Mouse (Mus musculus) retina, adult 2 months (tissue): ENCODE data around the gene Vdr.
A peak's percentile ranks its signal among the peaks of the same experiment; 100 is the strongest.

Experiments
- DNase-seq: peaks from one replicate; pipeline ENCODE4 v3.0.0-alpha.2; 2012; ENCODE audit warnings: low read depth, low spot score

Vdr gene

DNA sequence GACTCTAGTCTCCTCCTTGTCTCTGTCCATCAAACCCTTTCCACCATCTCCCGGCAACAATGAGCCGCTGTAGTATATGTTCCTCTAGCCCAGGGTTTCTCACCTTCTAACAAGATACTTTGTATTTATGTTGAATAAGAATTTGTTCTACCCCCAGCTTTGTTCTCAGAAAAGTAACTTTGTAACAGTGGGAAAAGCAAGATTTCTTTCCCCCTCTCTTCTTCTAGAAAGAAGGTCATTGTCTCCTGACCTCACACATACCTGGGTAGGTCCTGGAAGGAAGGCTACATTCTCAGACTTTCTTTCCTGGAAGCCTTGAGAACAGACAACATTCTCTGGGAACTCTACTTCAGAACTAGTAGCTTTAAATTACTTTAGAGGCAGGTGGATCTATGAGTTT lies at the start of gene Vdr:
Vdr (minus strand) TSS at position 101 of the 400 bp plus-strand sequence.
- DNase-seq = no peak

DNA sequence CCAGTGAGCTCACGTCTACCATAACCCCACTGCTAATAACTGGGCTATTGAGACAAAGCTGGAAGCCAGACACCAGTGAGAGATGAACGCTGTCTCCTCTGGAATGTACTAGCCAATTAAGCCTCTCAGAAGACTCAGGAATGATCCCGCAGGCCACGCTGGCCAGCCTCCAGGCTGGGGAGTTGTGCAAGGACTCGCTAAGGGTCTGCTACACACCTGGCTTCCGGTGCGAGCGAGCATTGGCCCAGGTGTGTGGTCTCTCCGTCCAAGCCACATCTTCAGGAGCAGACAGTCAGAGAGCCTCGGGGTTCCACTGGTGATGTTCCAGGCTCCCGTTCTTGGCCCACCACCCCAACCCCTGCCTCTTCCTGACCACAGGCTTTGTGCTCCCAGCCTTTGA lies 46.0 kb upstream of the Vdr start:
- DNase-seq = no peak

DNA sequence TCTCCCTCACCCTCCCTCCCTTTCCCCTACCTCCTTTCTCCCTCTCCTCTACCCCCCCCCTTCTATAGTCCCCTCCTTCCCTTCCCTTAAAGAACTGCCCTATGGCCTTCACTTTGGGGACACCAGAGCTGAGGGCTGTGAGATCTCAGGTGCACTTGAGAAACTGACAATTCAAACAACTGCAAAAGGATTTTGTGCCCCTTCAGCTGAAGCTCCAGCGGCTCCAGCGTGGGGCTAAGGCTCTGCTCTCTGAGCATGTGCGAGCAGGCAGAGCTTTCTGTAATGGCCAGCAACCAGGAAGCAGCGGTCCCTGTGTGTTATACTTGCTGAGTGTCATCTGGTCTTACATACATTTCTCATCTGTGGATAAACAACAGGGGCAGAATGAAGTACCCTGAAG lies 45.3 kb upstream of the Vdr start:
- no peak for DNase-seq

DNA sequence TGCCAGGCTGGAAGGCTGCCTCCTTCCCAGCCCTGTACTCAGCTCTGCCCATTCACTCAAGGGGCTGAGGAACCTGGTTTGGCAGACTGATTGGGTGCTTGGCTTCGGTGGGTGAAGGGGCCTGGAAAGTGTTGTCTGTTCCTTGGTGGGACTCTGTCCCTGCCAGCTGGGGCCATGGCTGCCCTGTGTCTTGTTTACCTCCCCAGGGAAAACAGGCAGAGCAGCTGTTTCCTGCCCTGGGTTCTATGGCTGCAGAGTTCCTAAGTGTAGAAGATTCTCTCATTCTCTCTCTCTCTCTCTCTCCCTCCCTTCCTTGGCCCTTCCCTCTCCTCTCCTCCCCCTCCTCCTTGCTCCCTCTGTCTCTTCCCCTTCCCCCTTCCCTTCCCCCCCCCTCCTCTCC lies 44.9 kb upstream of the Vdr start:
- no peak for DNase-seq

DNA sequence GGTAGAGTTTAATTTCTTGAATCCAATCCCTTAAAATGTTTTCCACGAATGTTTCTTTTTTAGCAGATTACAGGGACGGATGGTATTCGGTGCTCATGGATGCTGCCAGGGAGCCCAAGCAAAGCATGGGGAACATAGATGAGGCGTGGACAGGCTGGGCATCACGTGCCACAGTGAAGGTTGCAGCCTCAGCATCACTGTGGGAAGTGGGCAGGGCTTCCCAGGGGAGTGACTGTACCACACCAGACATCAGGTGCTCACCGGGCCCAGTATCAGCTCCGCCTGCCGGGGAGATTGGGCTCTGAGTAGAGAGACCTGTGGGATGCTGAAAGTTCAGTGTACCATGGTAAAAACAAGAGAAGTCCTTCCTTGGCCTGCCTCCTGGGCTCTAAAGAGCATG lies 44.2 kb upstream of the Vdr start:
- DNase-seq = no peak

DNA sequence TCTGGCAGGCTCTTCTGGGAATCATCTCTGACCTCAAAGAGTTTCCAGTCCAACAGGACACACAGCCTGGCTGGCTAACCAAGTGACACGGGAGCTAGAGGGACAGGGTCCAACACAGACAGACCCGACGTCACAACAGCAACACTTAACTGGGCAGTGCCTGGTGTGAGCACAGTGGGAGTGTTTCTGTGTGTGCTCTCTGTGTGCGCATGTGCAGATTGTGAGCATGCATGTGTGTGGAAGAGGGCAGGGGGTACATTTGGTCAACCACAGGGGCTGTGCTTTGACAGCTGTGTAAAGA lies 42.4 kb upstream of the Vdr start:
- no peak for DNase-seq

DNA sequence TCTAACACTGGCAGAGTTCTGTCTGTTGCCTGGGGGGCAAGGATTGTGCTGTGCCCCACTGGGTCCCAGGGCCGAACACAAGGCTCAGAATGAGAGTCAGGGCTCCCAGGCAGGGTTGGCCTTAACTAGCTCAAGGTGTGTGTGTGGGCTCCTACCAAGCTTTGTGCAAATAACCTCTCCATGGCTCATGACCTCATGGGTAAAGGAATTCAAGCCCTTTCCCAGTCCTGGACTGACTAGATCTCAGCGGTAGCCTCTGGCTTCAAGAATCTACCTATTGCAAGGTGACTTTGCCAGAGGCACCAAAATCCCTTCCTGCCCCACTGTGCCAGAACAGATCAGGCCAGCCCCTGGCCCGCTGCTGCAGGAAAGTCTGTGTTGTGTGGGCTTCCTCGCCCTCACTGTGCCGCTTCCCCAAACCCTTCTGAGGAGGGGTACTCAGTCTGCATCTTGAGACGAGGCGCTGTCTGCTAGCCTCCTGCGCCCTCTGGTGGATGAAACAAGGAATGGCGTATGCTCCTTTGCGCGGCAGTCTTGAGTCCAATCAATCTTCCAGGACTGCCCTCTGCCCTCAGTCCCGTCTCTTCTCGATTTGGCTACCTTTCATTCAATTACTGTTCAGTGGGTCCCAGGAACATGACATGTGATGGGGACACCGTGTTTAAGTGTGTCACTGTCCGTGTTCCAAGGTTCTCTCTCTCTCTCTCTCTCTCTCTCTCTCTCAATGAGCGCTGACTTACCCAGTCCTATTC lies 41.9 kb upstream of the Vdr start:
- no peak for DNase-seq

DNA sequence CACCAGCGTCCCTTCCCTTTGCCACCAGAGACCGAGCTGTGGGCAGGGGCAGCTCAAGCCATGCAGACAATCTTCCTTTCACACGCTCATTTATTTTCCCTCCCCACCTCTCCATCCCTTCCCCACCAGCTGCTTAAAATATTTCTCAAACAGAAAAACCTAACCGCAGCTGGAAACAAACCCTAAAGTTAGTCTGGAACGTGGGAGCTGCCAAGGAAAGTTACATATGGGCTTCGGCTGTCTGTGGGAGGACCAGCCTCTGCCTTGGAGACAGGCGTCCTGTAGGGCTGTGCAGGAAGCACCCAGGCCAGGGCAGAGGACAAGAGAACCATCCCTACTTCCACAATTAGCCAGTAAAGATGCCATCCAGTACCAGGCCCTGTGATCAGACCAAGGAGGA lies 39.8 kb upstream of the Vdr start:
- no peak for DNase-seq

DNA sequence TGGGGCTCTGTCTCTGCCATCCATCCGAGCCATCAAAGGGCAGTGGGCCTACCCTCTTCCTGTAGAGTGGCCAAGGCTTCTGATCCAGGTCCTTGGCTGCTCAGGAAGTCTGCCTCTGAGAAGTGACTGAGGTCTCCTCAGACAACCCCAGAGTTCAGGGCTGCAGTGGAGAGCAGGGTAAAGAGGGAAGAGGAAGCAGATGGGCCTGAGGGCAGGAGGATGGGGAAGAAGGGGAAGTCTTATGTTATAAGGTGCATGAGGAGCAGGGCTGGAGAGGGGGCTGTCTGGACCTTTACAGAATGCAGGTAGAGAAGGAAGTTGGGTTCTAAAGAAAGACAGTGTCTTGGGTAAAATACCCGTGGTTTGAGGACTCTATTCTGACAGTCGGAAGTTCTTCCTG lies 39.3 kb upstream of the Vdr start:
- DNase-seq = no peak

DNA sequence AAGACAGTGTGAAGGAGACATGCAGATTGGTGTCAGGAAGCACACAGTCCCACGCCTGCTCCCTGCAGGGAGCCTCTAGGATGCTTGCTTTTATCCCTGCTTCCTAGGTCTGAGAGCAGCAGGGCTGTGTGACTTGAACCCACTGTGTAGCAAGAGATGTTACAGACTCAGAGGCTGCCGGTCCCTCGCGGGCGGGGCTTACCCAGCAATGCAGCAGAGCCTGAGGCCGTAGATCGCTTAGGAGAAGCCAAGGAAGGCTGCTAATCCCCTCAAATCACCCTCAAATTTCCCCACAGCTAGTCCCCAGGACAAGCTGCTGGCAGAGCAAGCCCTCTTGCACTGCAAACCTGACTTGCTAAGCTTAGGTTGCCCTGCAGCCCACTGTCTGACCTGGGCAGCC lies 38.3 kb upstream of the Vdr start:
- DNase-seq = no peak

DNA sequence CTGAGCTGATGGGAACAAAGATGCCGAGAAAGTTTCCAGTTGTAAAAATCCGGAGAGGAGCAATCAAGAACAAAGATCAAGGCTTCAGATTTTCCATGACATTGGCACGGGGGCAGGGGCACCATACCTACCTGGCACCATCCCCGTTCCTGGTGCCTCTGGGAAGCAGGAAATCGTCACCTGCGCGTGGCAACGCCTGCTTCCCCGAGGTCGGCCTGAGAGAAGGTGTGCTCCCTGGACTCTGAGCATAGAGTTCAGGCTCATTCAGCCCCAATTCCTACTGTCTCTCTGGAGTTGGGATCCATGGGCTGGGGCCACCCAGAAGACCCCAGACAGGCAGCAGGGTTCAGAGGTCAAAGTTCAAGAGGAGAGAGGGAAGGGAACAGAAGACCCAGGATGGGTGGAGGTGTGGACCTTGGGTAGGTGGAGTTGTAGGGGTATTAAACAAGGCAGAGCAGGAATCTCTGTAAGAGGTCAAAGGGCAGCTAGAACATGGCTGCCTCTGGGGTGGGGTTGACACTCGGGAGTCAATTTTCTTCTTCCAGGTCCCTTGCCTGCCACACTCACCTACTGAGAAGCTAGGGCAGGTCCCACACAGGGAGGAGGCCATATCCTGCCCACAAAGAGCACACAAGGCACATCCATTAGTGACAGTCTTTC lies 35.4 kb upstream of the Vdr start:
- no peak for DNase-seq

DNA sequence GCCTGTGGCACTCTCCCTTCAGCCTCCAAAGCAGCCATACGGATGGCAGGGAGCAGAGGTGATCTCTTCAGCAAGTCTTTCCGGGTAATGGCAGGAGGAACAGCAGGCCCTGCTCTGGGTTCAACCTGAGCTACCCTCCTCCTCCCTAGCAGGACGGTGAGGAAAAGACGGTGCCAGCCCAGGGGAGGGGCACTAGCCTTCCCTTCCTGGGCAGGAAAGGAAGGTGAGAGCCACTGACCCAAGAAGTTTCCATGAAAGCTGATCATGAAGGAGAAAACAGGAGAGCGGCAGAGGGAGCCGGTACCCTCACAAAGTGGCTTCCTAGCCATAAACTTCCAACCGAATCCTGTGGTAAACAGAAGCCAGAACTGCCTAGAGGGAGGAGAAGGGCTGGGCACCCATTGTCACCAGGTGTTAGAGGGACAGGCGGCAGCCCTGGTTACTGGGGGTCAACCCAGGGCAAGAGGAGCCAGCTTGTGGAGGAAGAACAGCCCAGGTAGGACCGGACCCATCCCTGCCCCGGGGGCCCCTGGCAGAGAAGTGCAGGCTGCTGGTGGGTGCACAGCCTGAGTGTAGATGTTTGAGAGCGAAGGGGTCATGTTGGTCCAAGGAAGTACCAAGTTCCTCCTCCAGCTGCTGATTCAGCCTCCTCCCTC lies 34.6 kb upstream of the Vdr start:
- DNase-seq = no peak

DNA sequence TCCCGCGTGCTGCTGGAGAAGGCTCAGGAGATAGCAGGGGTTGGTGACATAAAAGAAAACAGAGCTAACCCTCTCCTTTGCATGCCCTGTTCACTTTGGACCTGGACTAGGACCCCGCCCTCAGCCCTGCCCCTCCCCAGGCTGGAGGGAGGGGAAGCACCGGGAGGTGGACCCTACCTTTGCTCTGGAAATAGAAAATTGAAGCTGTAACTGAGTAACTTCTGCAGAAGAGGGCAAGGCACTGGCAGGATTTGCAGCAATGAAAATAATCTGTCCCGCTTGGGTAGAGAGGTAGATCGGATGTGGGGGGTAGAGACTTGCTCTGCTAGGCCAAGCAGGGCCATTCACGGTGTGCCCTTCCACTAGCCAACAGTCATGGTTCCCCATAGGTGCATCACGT lies 32.9 kb upstream of the Vdr start:
- DNase-seq = no peak

DNA sequence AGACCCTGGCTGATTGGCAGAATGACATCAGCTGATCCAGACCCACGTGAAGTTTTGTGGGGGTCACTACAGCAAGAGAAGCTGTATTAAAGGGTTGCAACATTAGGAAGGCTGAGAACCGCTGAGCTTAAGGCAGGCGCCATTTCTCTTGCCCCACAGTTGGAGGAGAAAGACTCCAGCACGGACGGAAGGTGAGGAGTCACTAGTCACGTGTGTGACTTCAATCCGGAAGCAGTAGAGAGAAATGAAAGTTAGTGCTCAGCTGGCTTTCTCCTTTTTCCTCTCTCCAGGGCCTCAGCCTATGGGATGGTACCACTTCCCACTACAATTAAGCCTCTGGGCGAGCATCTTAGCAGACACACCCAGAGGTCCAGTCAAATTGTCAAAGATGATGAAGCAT lies 32.1 kb upstream of the Vdr start:
- DNase-seq = no peak

DNA sequence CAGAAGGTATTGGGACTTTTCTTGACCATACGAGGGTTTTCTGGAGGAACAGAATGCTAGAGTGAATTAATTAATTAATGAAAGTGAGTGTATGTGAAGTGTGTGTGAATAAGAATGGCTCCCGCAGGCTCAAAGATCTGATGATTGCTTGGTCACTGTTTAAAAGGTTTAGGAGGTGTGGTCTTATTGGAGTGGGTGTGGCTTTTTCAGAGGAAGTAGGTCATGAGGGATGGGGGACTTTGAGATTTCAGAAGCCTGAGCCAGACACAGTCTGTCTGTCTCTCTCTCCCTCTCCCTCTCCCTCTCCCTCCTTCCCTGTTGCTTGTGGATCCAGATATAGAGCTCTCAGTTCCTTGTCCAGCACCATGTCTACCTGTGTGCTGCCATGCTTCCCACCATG lies 30.9 kb upstream of the Vdr start:
- no peak for DNase-seq

DNA sequence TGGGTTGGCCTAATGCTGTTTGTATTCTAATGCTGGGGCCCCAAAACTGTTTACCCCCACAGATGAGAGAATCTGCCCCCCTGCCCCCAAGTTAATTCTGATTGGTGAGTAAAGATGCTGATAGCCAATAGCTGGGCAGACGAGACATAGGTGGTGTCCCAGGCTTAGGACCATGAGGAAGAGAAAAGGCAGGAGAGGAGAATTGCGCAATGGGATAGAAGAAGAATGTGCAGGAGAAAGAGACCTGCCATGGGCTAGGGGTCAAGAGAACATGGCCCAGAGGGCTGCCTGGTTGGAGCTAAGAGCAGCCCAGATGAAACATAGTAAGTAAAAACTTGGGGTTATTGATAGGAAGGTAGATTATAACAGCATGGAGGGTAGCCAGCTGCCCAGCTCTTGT lies 29.7 kb upstream of the Vdr start:
- no peak for DNase-seq

DNA sequence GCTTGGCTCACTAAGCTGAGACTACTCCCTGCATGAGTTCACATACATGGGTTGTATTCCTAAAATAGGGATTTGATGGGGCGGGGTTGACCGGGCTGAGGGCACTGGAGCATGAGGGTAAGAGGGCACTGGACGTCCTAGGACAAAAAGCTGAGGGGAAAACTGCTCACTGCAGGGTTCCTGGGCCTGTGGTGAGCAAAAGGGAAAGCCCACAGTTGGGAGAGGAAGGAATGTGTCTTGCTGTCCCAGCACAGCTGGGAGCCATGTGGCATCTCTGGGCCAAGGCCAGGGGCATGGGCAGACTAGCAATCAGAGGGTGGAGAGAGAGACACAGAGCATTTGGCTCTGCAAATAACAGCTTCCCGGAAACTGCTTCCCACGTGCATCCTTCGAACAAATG lies 28.1 kb upstream of the Vdr start:
- DNase-seq = no peak

DNA sequence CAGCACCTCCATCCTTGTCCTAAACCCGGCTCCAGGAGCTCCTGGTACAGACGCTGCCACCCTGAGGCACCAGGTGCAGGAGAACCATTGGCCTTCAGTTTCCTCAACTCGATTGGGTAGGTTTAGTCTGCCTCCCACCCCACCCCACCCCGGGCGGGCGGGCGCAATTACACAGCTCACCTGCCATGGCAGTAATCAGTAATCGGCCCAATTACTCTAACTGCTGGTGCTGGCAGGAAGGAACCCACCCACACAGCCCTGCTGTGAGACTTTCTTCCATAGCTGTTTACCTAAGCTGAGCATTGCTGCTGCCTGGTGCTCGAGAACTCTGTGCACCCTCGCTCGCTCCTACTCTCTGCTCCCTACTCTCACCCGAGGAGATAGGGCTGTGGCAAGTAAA lies 22.0 kb upstream of the Vdr start:
- DNase-seq = no peak

DNA sequence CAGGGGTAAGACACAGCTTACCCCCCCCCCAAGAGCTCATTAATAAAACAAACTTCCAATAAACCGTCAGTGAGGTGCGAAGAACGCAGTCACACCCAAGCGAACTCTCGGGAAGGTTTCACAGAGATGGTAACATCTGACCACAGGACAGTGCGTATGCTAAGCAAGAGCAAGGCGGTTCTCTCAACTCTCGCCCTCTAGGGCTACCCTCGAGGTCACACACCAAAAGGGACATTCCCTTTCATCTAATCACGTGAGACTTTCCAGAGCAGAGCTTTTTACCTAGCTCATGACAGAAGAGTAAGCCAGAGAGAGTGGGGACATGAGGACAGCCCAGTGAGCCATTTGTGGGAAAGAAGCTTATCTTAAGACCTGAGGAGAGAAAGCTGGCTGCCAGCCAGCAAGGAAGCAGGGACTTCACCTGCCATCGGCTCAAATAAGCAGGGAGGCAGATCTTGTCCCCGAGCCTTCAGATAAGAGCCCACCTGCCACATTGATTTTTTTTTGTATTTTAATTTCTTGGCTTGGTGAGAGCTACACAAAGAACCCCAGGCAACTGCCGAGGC lies 18.9 kb upstream of the Vdr start:
- DNase-seq = peak; percentile 50

DNA sequence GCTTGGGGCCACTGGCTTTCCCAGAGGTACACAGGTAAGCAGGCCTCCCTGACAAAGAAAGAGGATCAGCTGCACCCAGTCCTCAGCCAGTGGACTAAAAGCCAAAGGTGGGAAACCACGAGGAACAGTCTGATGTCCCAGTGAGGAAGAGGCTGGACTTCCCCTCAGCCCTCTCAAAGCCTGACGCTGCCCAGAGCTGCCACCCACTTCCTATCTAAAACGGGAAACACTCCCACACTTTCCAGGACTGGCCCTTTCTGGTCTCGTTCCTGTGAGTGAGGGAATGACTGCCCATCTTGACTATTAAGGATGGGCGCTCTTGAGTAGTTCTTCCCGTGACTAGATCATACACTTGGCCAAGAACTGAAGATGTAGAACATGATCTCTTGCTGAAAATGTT lies 17.4 kb upstream of the Vdr start:
- no peak for DNase-seq

DNA sequence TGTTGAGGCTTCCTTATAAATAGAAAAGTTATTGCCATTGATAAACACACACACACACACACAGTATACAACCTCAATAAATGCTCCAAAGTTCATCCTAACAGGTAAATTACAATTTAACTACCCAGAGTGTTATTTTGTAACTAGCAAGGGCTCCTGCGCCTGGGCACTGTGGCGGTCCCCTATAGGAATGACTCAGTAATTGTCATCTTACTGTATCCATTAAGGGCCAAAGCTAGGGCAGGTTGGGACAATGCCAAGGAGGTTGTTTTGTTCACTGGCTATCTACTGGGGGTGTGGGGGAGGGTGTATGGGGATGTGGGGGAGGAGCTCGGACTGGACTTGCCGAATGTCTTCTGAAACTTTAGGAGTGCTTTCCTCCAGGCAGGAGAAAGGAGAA lies 16.6 kb upstream of the Vdr start:
- no peak for DNase-seq

DNA sequence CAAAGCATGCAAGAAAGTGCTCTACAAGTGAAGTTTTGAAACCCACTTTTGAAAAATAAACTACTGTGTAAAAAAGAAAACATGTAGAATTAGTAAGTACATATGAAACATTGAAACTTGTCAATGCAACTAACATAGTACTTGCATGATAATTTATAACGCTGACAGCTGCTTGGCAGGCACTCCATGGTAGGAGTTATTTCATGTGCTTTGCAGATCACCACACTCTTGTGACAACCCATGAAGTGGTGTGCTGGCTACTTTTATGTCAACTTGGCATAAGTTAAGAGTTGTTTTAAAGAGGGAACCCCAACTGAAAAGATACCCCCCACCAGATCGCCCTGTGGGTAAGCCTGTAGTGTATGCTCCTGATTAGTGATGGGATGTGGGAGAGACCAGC lies 12.0 kb upstream of the Vdr start:
- no peak for DNase-seq

DNA sequence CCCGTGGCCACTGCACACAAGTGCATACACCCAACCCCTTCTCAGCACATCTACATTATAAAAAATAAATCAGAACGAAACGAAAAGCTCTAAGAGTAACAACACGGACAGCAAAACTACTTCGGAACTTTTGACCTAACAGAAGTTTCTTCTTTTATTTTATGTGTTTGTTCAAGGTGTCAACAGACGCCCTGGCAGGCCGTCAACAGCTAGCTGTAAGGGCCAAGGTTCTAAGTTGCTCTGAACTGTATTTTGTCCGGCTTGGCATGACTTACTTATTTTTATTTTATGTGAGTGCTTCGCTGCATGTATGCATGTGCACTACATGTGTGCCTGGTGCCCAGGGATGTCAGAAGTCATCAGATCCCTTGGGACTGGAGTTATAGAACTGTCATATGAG lies 11.4 kb upstream of the Vdr start:
- no peak for DNase-seq
